Mouse (Mus musculus): ENCODE measurements around the gene Taco1. TPM values are rescaled to one million over a fixed set of nuclear protein-coding genes. Genes with fewer than 3 reads are reported as not detected.

Gene Taco1
- polyA plus RNA-seq, 1 experiment from 2014 or later = 7.6 TPM

DNA sequence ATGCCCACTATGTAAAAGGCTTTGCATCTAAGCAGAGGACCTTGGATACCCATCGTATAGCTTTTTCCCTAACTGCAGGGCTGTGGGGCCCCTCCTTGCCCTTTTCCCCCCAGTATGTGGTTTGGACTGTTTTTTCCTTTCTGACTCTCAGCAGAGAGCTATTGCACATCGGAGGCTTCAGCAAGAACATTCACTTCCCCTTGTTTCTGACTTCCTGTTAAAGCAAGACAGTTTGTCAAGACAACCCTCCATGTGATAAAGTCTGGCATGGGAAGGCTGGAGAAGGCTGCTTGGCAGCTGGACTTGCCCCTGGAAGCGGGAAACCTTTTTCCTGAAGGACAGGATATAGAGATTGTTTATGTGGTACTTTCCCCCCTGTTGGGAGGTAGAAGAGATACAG lies 56.9 kb downstream of the Taco1 start:
- no peaks in the 10 kb centered on the region for H3K9me3 ChIP-seq
- 84% methylated on average over 3 of the region's 3 CpGs for WGBS
- H3K27ac ChIP-seq (replicated peaks) = no peak overlapping the region
- H3K9ac ChIP-seq = no peak overlapping the region
- H3K36me3 ChIP-seq = peaks cover 33% of the 10 kb centered on the region
- no peaks in the 10 kb centered on the region for H3K27me3 ChIP-seq
- H3K4me1 ChIP-seq (replicated peaks) = no peaks in the 10 kb centered on the region
- H3K4me3 ChIP-seq = no peak overlapping the region
- ATAC-seq (ENCODE audit: low FRiP score, low read depth) = no peak
- H3K4me2 ChIP-seq = no peak overlapping the region

Other genes starting within 250 kb of the Taco1 start
- 54.9 and 58.4 TPM in 2 replicates for gene Cyb561, start 112.7 kb upstream of the Taco1 start, polyA plus RNA-seq (2015; fragmentation: Nextera tagmentation; extraction: Ambion mirVana)
- 6.1 and 8.0 TPM in 2 replicates for gene Ace, start 98.1 kb upstream of the Taco1 start, polyA plus RNA-seq (2015; fragmentation: Nextera tagmentation; extraction: Ambion mirVana)
- gene Ace3, start 71.4 kb upstream of the Taco1 start, polyA plus RNA-seq (2015; fragmentation: Nextera tagmentation; extraction: Ambion mirVana) = not detected in 2 replicates
- 2.2 and 2.5 TPM in 2 replicates for gene Kcnh6, start 57.9 kb upstream of the Taco1 start, polyA plus RNA-seq (2015; fragmentation: Nextera tagmentation; extraction: Ambion mirVana)
- gene Dcaf7, start 29.2 kb upstream of the Taco1 start, polyA plus RNA-seq (2015; fragmentation: Nextera tagmentation; extraction: Ambion mirVana) = 154 and 158 TPM in 2 replicates
- gene Map3k3, start 18.6 kb downstream of the Taco1 start, polyA plus RNA-seq (2015; fragmentation: Nextera tagmentation; extraction: Ambion mirVana) = 13.2 and 14.1 TPM in 2 replicates
- gene Gm10840, start 94.8 kb downstream of the Taco1 start, polyA plus RNA-seq (2015; fragmentation: Nextera tagmentation; extraction: Ambion mirVana) = 0.65 TPM in 1 of 2 replicates, not detected in the other
- gene Limd2, start 94.8 kb downstream of the Taco1 start, polyA plus RNA-seq (2015; fragmentation: Nextera tagmentation; extraction: Ambion mirVana) = 162 and 167 TPM in 2 replicates
- 27.9 and 28.7 TPM in 2 replicates for gene Strada, start 136.1 kb downstream of the Taco1 start, polyA plus RNA-seq (2015; fragmentation: Nextera tagmentation; extraction: Ambion mirVana)
- 94.5 and 101 TPM in 2 replicates for gene Ccdc47, start 150.3 kb downstream of the Taco1 start, polyA plus RNA-seq (2015; fragmentation: Nextera tagmentation; extraction: Ambion mirVana)
- 77.9 and 81.9 TPM in 2 replicates for gene Ddx42, start 150.9 kb downstream of the Taco1 start, polyA plus RNA-seq (2015; fragmentation: Nextera tagmentation; extraction: Ambion mirVana)
- 35.4 and 36.0 TPM in 2 replicates for gene Ftsj3, start 190.0 kb downstream of the Taco1 start, polyA plus RNA-seq (2015; fragmentation: Nextera tagmentation; extraction: Ambion mirVana)
- 299 and 305 TPM in 2 replicates for gene Psmc5, start 190.1 kb downstream of the Taco1 start, polyA plus RNA-seq (2015; fragmentation: Nextera tagmentation; extraction: Ambion mirVana)
- 11.6 and 13.3 TPM in 2 replicates for gene Smarcd2, start 206.9 kb downstream of the Taco1 start, polyA plus RNA-seq (2015; fragmentation: Nextera tagmentation; extraction: Ambion mirVana)
- gene Tcam1, start 210.6 kb downstream of the Taco1 start, polyA plus RNA-seq (2015; fragmentation: Nextera tagmentation; extraction: Ambion mirVana) = 0.14 and 0.18 TPM in 2 replicates
- gene Gh, start 235.8 kb downstream of the Taco1 start, polyA plus RNA-seq (2015; fragmentation: Nextera tagmentation; extraction: Ambion mirVana) = not detected in 2 replicates
- 1.2 and 1.4 TPM in 2 replicates for gene Cd79b, start 248.7 kb downstream of the Taco1 start, polyA plus RNA-seq (2015; fragmentation: Nextera tagmentation; extraction: Ambion mirVana)

Data from hindbrain, embryonic 15.5 days (tissue).